Mouse (Mus musculus) hindbrain, embryonic 10.5 days (tissue): ENCODE results near the gene Gm10234. TPM values are rescaled to one million over a fixed set of nuclear protein-coding genes. Genes with fewer than 3 reads are reported as not detected.

Experiments used
- polyA plus RNA-seq: library from polyadenylated mRNA; unstranded; fragments of >200 nt; fragmentation: Nextera tagmentation; extraction: Ambion mirVana; gene quantifications from 2 replicates; pipeline ENCODE4 v1.2.1, GENCODE M21; 2016

Gene Gm10234
- polyA plus RNA-seq, 1 experiment from 2014 or later: not detected

Other genes with a start within 250 kb of the Gm10234 start
- gene Kbtbd8, start 204.9 kb upstream of the Gm10234 start, polyA plus RNA-seq: 4.5 and 7.7 TPM in 2 replicates